Mouse (Mus musculus) bone marrow macrophage, adult 2 months (primary cell): ENCODE measurements around the gene Wdsub1. TPM values are rescaled to one million over a fixed set of nuclear protein-coding genes. Genes with fewer than 3 reads are reported as not detected.

ENCODE experiments used
- H3K27ac ChIP-seq: 2 replicates; pipeline ENCODE4 v1.5.1; 2012; ENCODE audit warnings: low read depth, low read length; ENCODE audit not compliant: insufficient read depth
- H3K4me1 ChIP-seq: 2 replicates; pipeline ENCODE4 v1.6.1; 2012; ENCODE audit warnings: low read length; ENCODE audit not compliant: control insufficient read depth, insufficient read depth
- H3K4me3 ChIP-seq: 2 replicates; pipeline ENCODE4 v1.5.1; 2012; ENCODE audit warnings: mild to moderate bottlenecking, low read length, moderate library complexity; ENCODE audit not compliant: insufficient read depth
- CTCF ChIP-seq: IDR thresholded peaks from 2 replicates; pipeline ENCODE4 v1.5.1; 2012; ENCODE audit warnings: low read depth, mild to moderate bottlenecking, low read length, moderate library complexity
- POLR2A ChIP-seq: IDR thresholded peaks from 2 replicates; pipeline ENCODE4 v1.6.1; 2012; ENCODE audit warnings: mild to moderate bottlenecking, low read depth, low read length, borderline replicate concordance
- polyA plus RNA-seq: library from polyadenylated mRNA; stranded (reverse); fragments of >200 nt; gene quantifications from 2 replicates; pipeline ENCODE4 v1.2.4, GENCODE M21; 2012; ENCODE audit not compliant: missing spikeins, insufficient read depth, insufficient read length

Gene Wdsub1
- polyA plus RNA-seq, 1 experiment = 16.0 TPM

DNA sequence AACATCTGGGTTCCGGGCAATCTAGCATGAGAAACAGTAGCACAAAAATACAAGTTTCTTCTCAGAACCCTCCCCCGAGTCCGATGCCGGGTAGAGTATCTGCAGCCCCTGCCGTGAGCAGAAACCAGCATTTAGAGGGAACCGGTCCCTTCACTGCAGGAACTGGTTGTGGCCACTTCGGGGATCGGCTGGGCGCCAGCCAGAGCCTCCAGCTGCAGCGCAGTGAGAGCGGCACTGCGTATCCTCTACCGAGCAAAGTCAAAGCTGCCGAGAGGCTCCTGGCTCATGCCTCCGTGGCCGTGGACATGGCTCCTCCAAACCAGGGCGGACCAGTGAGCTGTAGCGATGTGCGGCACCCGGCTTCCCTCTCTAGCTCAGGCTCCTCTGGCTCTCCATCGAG is 39.2 kb downstream of the Wdsub1 start:
- TF ChIP-seq POLR2A (no peak), CTCF (no peak)
- Histone ChIP-seq H3K4me3 (no peak overlapping the region), H3K27ac (no peak overlapping the region), H3K4me1 (no peaks in the 10 kb centered on the region)

- H3K27ac ChIP-seq = no peak overlapping the region
- H3K4me1 ChIP-seq = no peaks in the 10 kb centered on the region
- H3K4me3 ChIP-seq = no peak overlapping the region
- TF ChIP-seq CTCF (no peak), POLR2A (no peak)
Observed at GRCm38 (mm10) chr2:59842556-59843008, 39.8 kb downstream of the Wdsub1 start.

DNA sequence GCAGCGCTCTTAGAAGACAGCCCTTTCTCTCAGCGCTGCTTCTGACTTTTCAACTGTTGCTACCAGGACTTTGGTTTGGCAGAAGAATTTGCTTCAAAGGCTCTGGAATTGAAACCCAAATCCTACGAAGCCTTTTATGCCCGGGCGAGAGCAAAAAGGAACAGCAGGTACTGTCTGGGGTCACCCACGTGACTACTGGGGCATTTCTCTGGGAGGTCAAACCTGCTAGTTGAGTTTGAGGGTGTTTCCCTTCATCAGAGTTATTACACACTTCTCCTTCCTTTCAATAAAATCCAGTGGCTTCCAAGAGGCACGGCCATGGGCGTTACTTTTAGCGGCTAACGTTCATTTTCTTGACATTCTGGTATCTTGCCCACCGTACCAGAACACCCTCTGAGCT is 40.4 kb downstream of the Wdsub1 start:
- H3K4me3 ChIP-seq = no peak overlapping the region
- no peak overlapping the region for H3K27ac ChIP-seq
- no peaks in the 10 kb centered on the region for H3K4me1 ChIP-seq
- TF ChIP-seq CTCF (no peak), POLR2A (no peak)

DNA sequence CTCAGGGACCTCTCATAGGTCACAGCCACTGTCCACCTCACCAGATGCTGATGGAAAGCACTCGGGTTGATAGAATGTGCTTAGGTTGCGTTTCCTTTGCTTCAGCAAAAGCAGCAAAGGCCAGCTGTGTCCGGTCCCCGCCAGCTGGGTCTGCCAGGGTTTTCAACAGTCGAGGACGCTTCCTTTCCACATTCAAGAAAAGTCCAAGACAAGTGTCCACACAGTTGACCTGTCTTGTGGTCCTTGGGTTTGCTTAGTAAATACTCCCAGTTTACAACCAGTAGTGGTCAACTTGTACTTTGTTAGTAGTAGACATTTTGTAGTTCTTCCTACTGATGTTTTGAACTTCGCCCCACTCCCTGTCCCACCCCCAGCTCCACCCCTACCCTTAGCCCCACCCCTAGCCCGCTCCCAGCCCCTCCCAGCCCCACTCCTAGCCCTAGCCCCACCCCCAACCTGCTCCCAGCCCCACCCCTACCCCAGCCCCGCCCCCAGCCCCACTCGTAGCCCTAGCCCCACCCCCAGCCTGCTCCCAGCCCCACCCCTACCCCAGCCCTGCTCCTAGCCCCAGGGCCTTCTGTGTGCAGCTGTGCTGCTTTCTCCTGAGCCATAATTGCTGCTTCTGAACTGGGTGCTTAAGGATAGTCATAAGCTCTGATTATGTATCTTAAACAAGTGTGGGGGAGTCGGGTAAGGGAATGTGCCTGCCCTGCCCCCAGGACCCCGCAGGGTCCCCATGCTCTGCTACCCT is 41.0 kb downstream of the Wdsub1 start:
- TF ChIP-seq CTCF = no peak
- no peak for TF ChIP-seq POLR2A
- Histone ChIP-seq H3K27ac (no peak overlapping the region), H3K4me3 (no peak overlapping the region), H3K4me1 (no peaks in the 10 kb centered on the region)

- H3K4me1 ChIP-seq = no peaks in the 10 kb centered on the region
- no peak overlapping the region for H3K27ac ChIP-seq
- TF ChIP-seq POLR2A = no peak
- TF ChIP-seq CTCF = no peak
- H3K4me3 ChIP-seq = no peak overlapping the region
Observed at GRCm38 (mm10) chr2:59840191-59840590, 42.2 kb downstream of the Wdsub1 start.

- no peak overlapping the region for H3K4me3 ChIP-seq
- TF ChIP-seq CTCF (no peak), POLR2A (no peak)
- no peak overlapping the region for H3K27ac ChIP-seq
- no peaks in the 10 kb centered on the region for H3K4me1 ChIP-seq
Observed at GRCm38 (mm10) chr2:59839755-59840154, 42.6 kb downstream of the Wdsub1 start.

DNA sequence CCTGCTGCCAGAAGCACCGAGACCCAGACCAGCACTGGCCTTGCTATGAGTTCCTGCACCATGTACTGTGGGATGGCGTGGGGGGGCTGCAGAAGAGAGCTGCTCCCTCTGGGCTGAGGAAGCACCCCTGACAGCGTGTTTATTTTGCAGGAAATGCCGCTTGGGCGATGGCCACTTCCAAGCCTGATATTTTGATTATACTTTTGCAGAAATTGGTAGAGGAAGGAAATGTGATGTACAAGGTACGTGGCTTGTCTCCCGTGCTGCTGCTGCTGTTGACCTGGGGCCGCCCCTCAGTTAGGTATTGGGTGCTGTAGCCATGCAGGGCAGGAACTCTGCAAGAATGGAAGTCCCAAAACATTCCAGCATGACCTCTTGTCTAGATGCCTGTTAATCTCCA is 43.6 kb downstream of the Wdsub1 start:
- H3K4me1 ChIP-seq = no peaks in the 10 kb centered on the region
- H3K27ac ChIP-seq = no peak overlapping the region
- no peak for TF ChIP-seq POLR2A
- no peak for TF ChIP-seq CTCF
- H3K4me3 ChIP-seq = no peak overlapping the region

DNA sequence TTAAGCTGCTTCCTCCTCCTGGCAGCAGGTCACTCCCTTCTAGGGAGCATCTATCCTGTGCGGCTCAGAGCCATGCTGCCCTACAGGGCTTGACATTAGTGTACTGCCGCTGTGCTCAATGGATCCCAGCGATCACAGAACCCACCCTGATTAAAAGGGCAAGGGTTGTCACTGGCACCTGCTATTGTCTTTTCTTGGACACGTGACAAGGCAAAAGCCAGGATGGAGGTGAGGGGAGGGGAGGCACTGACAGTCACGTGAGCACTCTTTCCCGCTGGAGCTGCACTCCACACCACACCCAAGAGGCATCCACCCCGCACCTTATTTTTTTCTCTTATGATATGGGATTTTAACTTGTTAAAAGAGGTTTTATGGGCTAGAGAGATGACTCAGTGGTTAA is 50.6 kb downstream of the Wdsub1 start:
- Histone ChIP-seq H3K27ac (no peak overlapping the region), H3K4me3 (no peak overlapping the region), H3K4me1 (peaks cover 17% of the 10 kb centered on the region)
- TF ChIP-seq CTCF (no peak), POLR2A (no peak)

GRCm38 (mm10) chr2:59830940-59831339 is 51.5 kb downstream of the Wdsub1 start:
- Histone ChIP-seq H3K4me3 (no peak overlapping the region), H3K27ac (no peak overlapping the region), H3K4me1 (peaks cover 17% of the 10 kb centered on the region)
- TF ChIP-seq CTCF (no peak), POLR2A (no peak)

DNA sequence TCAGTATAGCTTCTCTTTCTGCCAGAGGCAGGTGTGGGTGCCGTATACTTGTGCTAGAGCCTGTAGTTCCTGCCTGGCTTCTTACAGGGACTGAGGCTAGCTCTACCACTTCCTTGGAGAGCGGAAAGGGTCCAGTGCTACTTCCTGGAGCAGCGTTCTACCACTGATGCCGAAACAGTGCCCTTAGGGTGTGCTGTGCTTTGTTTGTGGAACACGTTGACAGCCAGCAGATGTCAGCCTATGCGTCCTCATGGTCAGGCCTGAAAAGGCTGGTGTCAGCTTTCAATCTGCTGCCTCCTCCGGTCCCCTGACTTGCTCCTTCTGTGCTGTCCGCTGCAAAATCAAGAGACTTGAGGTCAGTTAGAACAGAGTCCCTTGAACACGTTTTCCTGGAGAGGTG is 52.2 kb downstream of the Wdsub1 start:
- no peak overlapping the region for H3K27ac ChIP-seq
- no peak overlapping the region for H3K4me3 ChIP-seq
- peaks cover 17% of the 10 kb centered on the region for H3K4me1 ChIP-seq
- no peak for TF ChIP-seq CTCF
- no peak for TF ChIP-seq POLR2A
